In genomic region chr4:41506906-41507305, GRCm38 (mm10) we compare ENCODE assay signal across 8 mouse cellular contexts. TPM values are rescaled to one million over a fixed set of nuclear protein-coding genes. Genes with fewer than 3 reads are reported as not detected.
DNase-seq lines count a peak whose midpoint lies in the region; ATAC-seq lines count a peak whose summit lies in the region.

No protein-coding gene starts in this region.

- DNase-seq in ZHBTc4 (ENCODE audit: low read depth, low spot score): peak; percentile 93
- DNase-seq in cerebellum, postnatal 36 days: peak; percentile 76 to 82
- peak; percentile 70 to 72 for DNase-seq in frontal cortex, postnatal 25 days (ENCODE audit: low spot score in 2 of 2)
- DNase-seq in left cerebral cortex, adult 11 months (ENCODE audit: low spot score): peak; percentile 70
- DNase-seq in lung, postnatal 36 days: peak; percentile 94
- peak; percentile 90 for DNase-seq in retina, embryonic 14.5 days (ENCODE audit: low spot score)
- DNase-seq in thymus, postnatal 36 days: peak; percentile 64 to 72

- H3K4me1 ChIP-seq in hindbrain, embryonic 13.5 days (replicated peaks): peaks cover 34% of the 10 kb centered on the region

- WGBS in hindbrain, embryonic 13.5 days: under 1% methylated on average over 29 of the region's 29 CpGs

- H3K4me2 ChIP-seq in hindbrain, embryonic 13.5 days: peak overlapping the region; percentile 74

- ATAC-seq in hindbrain, embryonic 13.5 days (ENCODE audit: low FRiP score): peak; percentile 79

- no peaks in the 10 kb centered on the region for H3K9me3 ChIP-seq in hindbrain, embryonic 13.5 days

- peak overlapping the region; percentile 73 for H3K27ac ChIP-seq in hindbrain, embryonic 13.5 days

- H3K9ac ChIP-seq in hindbrain, embryonic 13.5 days: peak overlapping the region; percentile 76

- H3K27me3 ChIP-seq in hindbrain, embryonic 13.5 days: peaks cover 24% of the 10 kb centered on the region

- H3K36me3 ChIP-seq in hindbrain, embryonic 13.5 days: no peaks in the 10 kb centered on the region

- H3K4me3 ChIP-seq in hindbrain, embryonic 13.5 days: peak overlapping the region; percentile 47

RNA-seq across cellular contexts. Expression of gene AI464131, which starts 4.0 kb away (rescaled TPM):
- polyA plus RNA-seq in hindbrain, embryonic 13.5 days (2015; fragmentation: Nextera tagmentation; extraction: Ambion mirVana): 7.0 TPM in 2 replicates

RNA-seq across cellular contexts. Expression of gene 1110017D15Rik, which starts 10.2 kb away (rescaled TPM):
- 9.8 and 17.9 TPM in 2 replicates for polyA plus RNA-seq in hindbrain, embryonic 13.5 days (2015; fragmentation: Nextera tagmentation; extraction: Ambion mirVana)

RNA-seq across cellular contexts. Expression of gene Nudt2, which starts 42.0 kb away (rescaled TPM):
- 58.0 and 60.4 TPM in 2 replicates for polyA plus RNA-seq in hindbrain, embryonic 13.5 days (2015; fragmentation: Nextera tagmentation; extraction: Ambion mirVana)

RNA-seq across cellular contexts. Expression of gene Kif24, which starts 42.2 kb away (rescaled TPM):
- 4.6 and 5.1 TPM in 2 replicates for polyA plus RNA-seq in hindbrain, embryonic 13.5 days (2015; fragmentation: Nextera tagmentation; extraction: Ambion mirVana)

Comparison
In these comparisons a context has a peak if more than half of its experiments do, and no peak if none do; other contexts are left out.
1. Peak in every context shown above with its lines: DNase-seq, ATAC-seq, H3K4me3 ChIP-seq and H3K27ac ChIP-seq.